Mouse (Mus musculus): ENCODE results near the gene Pogz.
"Not testable (repeated sequence)": the region's sequence is repeated elsewhere in the genome, so short reads cannot be mapped to it uniquely, and the experiment has no call there.

GRCm38 (mm10) chr3:94928979-94929378 lies 91.6 kb downstream of the Pogz start:
- TF ChIP-seq CTCF, EP300 (IDR thresholded peaks at IDR 0.05; ENCODE audit: low read depth): not testable (repeated sequence)
